Mouse (Mus musculus): Measurements from ENCODE around the gene Lrrc58.

Lrrc58 gene

DNA sequence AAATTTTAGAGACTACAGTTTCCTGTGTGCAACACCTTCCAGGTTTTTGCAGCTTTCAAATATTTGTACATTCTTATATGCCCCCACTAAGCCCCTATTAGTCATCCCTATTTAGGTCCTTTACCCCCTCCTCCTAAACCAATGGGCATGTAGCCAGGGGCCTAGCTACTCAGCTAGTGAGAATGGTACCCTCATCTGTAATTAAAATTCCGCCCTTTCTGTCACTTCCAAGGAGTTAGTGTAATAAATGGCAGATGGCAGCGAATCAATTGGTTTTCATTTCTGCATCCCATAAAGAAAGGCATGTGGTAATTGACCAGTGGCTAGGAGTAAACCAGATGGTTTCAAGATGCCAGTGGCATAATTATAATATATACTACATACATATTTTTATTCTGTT is 24.5 kb downstream of the Lrrc58 start:
- TF ChIP-seq GATA4 (IDR thresholded peaks at IDR 0.05; ENCODE audit: insufficient replicate concordance, low read length), result no peak

DNA sequence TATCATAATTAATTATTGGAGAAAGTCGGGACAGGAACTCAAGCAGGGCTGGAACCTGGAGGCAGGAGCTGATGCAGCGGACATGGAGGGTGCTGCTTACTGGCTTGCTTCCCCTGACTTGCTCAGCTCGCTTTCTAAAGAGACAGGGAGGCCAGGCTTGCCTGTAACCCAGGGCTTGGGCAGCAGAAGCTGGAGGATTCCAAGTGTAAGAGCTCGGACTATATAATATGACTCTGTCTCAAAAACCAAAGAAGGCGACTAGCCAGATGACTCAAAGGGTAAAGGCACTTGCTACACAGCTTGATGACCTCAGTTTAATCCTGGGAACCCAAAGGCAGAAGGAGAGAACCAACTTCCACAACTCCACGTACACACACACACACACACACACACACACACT is 25.2 kb downstream of the Lrrc58 start:
- TF ChIP-seq GATA4 (IDR thresholded peaks at IDR 0.05; ENCODE audit: insufficient replicate concordance, low read length), result no peak

DNA sequence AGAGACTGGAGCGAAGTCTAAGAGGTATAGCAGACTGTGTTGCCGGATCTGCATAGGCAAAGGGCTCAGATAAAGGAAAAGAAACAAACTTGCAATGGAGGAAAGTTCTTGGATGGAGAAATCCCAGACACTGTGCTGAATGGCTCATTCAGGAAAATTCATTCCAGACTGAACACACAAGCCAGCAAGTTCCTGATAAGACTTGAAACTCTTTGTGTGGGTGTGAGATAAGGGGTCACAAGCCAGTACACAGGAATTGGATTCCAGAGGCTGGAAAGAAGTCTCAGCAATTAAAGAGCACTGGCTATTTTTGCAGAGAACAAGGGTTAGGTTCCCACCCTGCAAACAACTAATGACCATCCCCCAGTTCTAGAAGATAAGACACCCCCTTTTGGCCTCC is 25.8 kb downstream of the Lrrc58 start:
- TF ChIP-seq GATA4 (IDR thresholded peaks at IDR 0.05; ENCODE audit: insufficient replicate concordance, low read length), result peak; percentile 98

- no peak for TF ChIP-seq GATA4 (IDR thresholded peaks at IDR 0.05; ENCODE audit: insufficient replicate concordance, low read length)
Measured at GRCm38 (mm10) chr16:37898790-37899189, 30.6 kb downstream of the Lrrc58 start.

- no peak for TF ChIP-seq GATA4 (IDR thresholded peaks at IDR 0.05; ENCODE audit: insufficient replicate concordance, low read length)
Measured at GRCm38 (mm10) chr16:37899357-37899756, 31.2 kb downstream of the Lrrc58 start.

GRCm38 (mm10) chr16:37901318-37901717 is 33.1 kb downstream of the Lrrc58 start:
- no peak for TF ChIP-seq GATA4 (IDR thresholded peaks at IDR 0.05; ENCODE audit: insufficient replicate concordance, low read length)

DNA sequence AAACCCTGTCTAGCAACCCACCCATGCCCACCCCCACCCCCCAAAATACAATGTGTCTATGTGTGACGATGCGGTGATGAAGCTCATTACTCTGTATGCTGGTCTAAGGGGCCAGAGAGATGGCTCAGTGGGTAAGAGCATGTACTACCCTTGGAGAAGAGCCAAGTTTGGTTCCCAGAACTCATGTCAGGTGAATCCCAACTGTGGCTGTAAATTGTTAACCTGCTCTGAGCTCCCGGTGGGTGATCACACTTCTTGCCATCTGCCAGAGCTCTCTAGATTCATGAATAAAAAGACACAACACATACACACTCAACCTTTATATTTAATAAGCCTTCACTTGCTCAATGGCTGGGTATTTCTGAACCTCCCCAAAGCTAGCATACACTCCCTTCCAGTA is 38.3 kb downstream of the Lrrc58 start:
- TF ChIP-seq GATA4 (IDR thresholded peaks at IDR 0.05; ENCODE audit: insufficient replicate concordance, low read length), result no peak

- TF ChIP-seq GATA4 (IDR thresholded peaks at IDR 0.05; ENCODE audit: insufficient replicate concordance, low read length), result no peak; the same call in 1 of the 2 replicates
Measured at GRCm38 (mm10) chr16:37911086-37911485, 42.9 kb downstream of the Lrrc58 start.

GRCm38 (mm10) chr16:37916138-37916817 is 48.1 kb downstream of the Lrrc58 start, which contains the start of gene Gpr156:
Gene Gpr156, plus strand, starts transcription at chr16:37916496.
- no peak for TF ChIP-seq GATA4 (IDR thresholded peaks at IDR 0.05; ENCODE audit: insufficient replicate concordance, low read length)

- no peak for TF ChIP-seq GATA4 (IDR thresholded peaks at IDR 0.05; ENCODE audit: insufficient replicate concordance, low read length)
Measured at GRCm38 (mm10) chr16:37916818-37917201, 48.6 kb downstream of the Lrrc58 start.

DNA sequence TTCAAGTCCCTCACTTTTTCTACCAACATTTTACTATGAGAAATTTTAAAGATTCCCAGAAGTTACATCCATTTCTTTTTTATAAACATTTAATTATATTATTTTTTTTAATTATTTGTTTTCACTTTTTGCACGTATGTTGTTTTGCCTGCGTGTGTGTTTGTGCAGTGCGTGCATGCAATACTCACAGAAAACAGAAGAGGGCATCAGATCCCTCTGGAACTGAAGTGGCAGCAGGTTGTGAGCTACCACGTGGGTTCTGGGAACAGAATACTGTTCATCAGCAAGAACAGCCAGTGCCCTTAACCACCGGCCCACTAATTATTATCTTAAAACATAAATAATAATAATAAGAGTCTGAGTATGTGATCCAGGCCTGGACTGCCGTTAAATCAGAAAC is 50.8 kb downstream of the Lrrc58 start:
- no peak for TF ChIP-seq GATA4 (IDR thresholded peaks at IDR 0.05; ENCODE audit: insufficient replicate concordance, low read length)

GRCm38 (mm10) chr16:37920842-37921409 is 52.7 kb downstream of the Lrrc58 start:
- no peak for TF ChIP-seq GATA4 (IDR thresholded peaks at IDR 0.05; ENCODE audit: insufficient replicate concordance, low read length)

DNA sequence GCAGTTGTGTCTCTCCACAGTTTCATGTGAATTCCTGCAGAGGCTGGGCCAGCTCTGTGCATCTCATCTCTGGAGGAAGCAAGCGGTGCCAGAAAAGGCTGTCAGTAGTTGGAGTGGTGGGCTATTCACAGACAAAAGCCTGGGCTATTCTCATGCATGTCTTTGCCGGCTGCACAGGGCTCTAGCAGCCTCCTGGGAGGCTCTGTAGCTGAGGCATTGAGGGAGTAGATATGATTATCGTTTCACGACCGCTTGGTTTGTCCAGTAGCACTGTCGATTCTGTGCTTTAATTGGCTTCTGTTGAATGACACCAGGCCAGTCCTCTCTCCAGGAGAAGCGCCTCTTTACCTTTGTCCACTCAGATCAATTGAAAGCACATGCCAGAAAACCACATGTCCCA is 57.9 kb downstream of the Lrrc58 start:
- TF ChIP-seq GATA4 (IDR thresholded peaks at IDR 0.05; ENCODE audit: insufficient replicate concordance, low read length), result no peak

DNA sequence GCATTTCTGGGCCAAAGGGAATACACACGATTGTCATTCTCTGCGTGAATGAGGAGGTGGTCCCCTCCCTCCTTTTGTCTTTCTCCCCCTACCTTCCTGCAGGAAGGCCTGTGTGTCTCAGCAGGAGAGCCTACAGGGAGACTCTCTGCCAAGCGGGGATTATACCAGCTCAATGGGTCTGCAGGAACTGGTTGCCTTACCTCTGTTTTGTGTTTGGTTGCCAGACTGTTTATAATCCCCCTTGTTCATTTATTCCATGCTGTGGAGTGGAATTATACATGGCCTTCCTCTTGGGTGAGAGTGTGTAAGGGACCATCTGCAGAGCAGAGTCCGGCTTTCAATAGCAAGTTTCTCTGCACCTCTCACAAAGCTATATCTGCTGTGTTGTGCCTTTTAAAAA is 58.9 kb downstream of the Lrrc58 start:
- no peak for TF ChIP-seq GATA4 (IDR thresholded peaks at IDR 0.05; ENCODE audit: insufficient replicate concordance, low read length)

DNA sequence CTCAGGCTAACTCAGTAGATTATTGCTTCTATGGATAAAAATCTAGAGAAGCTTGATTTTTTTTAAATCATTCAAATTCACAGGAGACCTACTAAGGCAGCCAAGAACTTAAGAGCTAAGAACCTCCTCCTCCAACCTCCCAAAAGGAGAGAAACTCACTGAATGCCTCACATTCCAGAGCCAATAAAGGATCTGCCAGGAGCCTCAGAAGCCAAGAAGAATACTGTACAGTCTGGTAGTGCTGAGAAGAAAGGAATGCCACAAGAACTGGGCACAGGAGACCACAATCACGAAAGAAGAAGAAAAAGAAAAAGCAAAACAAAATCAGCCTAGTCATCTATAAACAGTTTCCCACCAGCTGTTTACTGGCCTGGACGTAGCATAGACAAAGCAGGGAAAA is 60.8 kb downstream of the Lrrc58 start:
- TF ChIP-seq GATA4 (IDR thresholded peaks at IDR 0.05; ENCODE audit: insufficient replicate concordance, low read length), result no peak

GRCm38 (mm10) chr16:37929626-37930025 is 61.4 kb downstream of the Lrrc58 start:
- no peak for TF ChIP-seq GATA4 (IDR thresholded peaks at IDR 0.05; ENCODE audit: insufficient replicate concordance, low read length)

DNA sequence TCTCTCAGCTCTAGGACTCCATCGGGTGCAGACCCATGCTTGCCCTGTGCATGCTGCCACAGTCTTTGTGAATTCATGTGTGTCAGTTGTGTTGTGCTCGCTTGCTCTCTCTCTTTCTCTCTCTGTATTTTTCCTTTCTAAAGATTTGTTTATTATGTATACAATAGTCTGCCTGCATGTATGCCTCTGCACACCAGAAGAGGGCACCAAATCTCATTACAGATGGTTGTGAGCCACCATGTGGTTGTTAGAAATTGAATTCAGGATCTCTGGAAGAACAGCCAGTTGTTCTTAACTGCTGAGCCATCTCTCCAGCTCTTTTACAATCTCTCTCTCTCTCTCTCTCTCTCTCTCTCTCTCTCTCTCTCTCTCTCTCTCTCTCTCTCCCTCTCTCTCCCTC is 66.7 kb downstream of the Lrrc58 start:
- no peak for TF ChIP-seq GATA4 (IDR thresholded peaks at IDR 0.05; ENCODE audit: insufficient replicate concordance, low read length)
